Mouse (Mus musculus) erythroblast, embryonic 14.5 days (primary cell): Measurements from ENCODE around the gene 1700011L22Rik. TPM values are rescaled to one million over a fixed set of nuclear protein-coding genes. Genes with fewer than 3 reads are reported as not detected.

Experiments used
- H3K27me3 ChIP-seq: 2 replicates; pipeline ENCODE4 v1.6.1; 2012; ENCODE audit warnings: inconsistent platforms; ENCODE audit not compliant: control insufficient read depth
- H3K36me3 ChIP-seq: 2 replicates; pipeline ENCODE4 v1.6.1; 2012; ENCODE audit warnings: mild to moderate bottlenecking, inconsistent platforms; ENCODE audit not compliant: control insufficient read depth
- H3K4me1 ChIP-seq: 2 replicates; pipeline ENCODE4 v1.6.1; 2012; ENCODE audit warnings: inconsistent platforms; ENCODE audit not compliant: control insufficient read depth
- H3K4me3 ChIP-seq: replicated peaks from 2 replicates; pipeline ENCODE3; 2012; ENCODE audit warnings: moderate library complexity, mild to moderate bottlenecking, inconsistent platforms
- H3K9me3 ChIP-seq: 2 replicates; pipeline ENCODE4 v1.6.1; 2012; ENCODE audit warnings: low read length, inconsistent platforms, mixed read lengths; ENCODE audit not compliant: control insufficient read depth
- GATA1 ChIP-seq: IDR thresholded peaks from 2 replicates; pipeline ENCODE4 v1.6.1; 2012; ENCODE audit warnings: low read length, inconsistent platforms, mixed read lengths
- TAL1 ChIP-seq: IDR thresholded peaks from 3 replicates; pipeline ENCODE4 v1.6.1; 2012; ENCODE audit warnings: low read length, inconsistent platforms, mixed read lengths
- polyA plus RNA-seq: library from polyadenylated mRNA; stranded (reverse); fragments of >175 nt; gene quantifications from 2 replicates; pipeline ENCODE4 v1.2.3, GENCODE M21; 2012

1700011L22Rik gene
- polyA plus RNA-seq, 1 experiment = not detected

DNA sequence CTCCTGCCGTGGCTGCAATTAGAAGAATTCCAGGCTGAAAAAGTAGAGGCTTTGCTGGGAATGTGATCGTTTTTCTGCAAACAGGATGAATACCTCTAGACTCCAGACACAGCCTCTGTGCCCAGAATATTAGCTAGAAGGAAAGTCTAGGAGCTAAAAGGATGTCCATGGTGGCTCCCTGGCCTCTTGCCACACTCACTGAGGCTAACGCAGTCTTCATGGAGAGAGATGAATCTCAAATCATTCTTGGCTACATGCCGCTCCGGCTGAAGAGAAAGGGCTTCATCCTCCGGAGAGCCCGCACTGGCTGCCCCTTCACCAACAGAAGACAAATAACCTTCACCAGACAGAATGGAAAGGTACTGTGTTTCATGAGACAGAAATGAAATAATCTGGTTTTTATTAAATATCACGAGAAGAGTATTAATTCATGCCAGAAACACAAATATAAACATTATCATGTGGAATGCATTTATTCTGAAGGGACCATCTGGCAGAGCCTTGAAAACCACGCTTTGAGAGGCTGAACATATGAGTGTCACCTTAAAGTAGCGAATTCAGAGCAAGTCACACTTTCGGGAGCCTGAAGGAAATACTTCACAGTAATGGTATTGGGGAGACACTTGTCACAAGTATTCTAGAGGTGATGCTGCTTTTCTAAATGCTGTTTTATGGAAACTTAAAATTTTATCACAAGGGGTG is 46.8 kb downstream of the 1700011L22Rik start:
- no peaks in the 10 kb centered on the region for H3K9me3 ChIP-seq
- H3K4me1 ChIP-seq = no peaks in the 10 kb centered on the region
- no peaks in the 10 kb centered on the region for H3K27me3 ChIP-seq
- H3K4me3 ChIP-seq = no peak overlapping the region
- TF ChIP-seq TAL1 (no peak), GATA1 (no peak)
- H3K36me3 ChIP-seq = no peaks in the 10 kb centered on the region

DNA sequence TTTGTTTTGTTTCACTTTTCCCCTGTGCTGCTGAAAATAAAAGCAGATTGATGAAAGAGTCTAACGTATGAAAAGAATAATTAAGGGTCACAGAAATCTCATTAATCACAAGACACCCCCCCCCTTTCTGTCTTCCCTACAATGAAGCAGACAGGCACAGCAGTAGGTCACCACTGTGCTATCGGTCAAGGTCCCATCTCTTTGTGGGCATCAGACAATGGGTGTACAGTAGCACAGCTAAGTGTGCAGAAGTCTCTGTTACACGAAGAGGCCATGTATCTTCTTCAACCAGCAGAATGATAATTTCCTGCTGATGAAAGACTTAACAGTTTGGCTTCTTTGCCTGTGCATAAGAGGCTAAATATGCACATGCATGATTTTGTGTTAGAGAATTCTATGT is 49.7 kb downstream of the 1700011L22Rik start:
- H3K4me1 ChIP-seq = no peaks in the 10 kb centered on the region
- TF ChIP-seq TAL1 (no peak), GATA1 (no peak)
- H3K36me3 ChIP-seq = no peaks in the 10 kb centered on the region
- H3K9me3 ChIP-seq = no peaks in the 10 kb centered on the region
- H3K4me3 ChIP-seq = no peak overlapping the region
- H3K27me3 ChIP-seq = no peaks in the 10 kb centered on the region

DNA sequence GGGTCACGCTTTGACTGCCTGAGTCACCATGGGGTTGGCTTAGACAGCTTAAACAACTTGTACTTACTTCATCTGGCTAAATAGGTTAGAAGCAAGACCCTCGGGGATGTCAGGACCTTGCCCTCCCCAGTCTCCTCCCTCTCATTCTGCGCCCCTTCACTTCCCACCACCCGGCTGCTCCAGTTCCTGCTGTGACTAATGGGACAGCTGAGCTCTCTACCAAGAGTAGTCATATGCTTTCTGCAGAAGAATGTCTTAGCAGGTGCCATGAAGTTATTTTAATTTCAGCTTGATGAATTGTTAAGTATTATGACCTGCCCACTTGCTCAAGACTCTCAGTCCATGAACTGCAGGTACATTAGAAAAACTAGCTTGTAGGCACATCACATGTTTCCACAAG is 51.9 kb downstream of the 1700011L22Rik start:
- Histone ChIP-seq H3K4me1 (no peaks in the 10 kb centered on the region), H3K36me3 (no peaks in the 10 kb centered on the region), H3K27me3 (no peaks in the 10 kb centered on the region), H3K9me3 (no peaks in the 10 kb centered on the region), H3K4me3 (no peak overlapping the region)
- TF ChIP-seq GATA1 = no peak
- TF ChIP-seq TAL1 = no peak

DNA sequence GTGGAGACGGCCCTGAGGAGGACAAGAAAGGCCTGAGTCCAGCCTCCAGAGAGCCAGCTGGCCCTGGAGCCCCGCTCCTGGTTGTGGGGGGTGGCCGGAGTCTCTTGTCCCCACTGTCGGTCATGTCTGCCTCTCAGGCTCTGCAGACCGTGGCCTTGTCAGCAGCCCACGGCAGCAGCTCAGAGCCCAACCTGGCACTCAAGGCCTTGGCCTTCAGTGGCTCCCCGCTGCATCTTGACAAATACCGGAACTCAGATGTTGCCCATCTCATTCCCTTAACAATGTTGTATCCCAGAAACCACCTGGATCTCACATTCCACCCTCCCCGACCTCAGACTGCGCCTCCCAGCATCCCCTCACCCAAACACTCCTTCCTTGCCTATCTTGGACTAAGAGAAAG is 58.3 kb downstream of the 1700011L22Rik start:
- Histone ChIP-seq H3K4me3 (no peak overlapping the region), H3K27me3 (no peaks in the 10 kb centered on the region), H3K9me3 (no peaks in the 10 kb centered on the region), H3K4me1 (no peaks in the 10 kb centered on the region), H3K36me3 (peaks cover 4% of the 10 kb centered on the region; the same call in 1 of the 2 replicates)
- TF ChIP-seq TAL1 = no peak
- no peak for TF ChIP-seq GATA1

DNA sequence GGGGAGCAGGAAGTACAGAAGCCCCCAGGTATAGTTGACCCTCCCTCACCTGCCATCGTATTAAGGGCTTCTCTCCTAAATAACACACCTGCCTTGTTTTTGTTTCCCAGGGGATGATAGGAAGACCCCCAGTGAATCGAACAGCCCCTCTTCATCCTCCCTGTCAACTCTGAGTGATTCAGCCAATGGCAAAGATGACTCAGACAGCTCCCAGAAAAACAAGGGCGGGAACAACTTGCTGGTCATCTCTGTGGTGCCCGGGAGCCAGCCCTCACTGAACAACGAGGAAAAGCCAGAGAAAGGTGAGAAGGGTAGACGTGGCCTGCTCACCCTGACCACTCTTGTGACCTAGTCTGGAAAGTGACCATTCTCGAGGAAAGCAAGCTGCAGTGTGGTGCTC is 62.9 kb downstream of the 1700011L22Rik start:
- Histone ChIP-seq H3K27me3 (no peaks in the 10 kb centered on the region), H3K4me1 (no peaks in the 10 kb centered on the region), H3K9me3 (no peaks in the 10 kb centered on the region), H3K4me3 (no peak overlapping the region), H3K36me3 (peaks cover 4% of the 10 kb centered on the region; the same call in 1 of the 2 replicates)
- no peak for TF ChIP-seq GATA1
- no peak for TF ChIP-seq TAL1

DNA sequence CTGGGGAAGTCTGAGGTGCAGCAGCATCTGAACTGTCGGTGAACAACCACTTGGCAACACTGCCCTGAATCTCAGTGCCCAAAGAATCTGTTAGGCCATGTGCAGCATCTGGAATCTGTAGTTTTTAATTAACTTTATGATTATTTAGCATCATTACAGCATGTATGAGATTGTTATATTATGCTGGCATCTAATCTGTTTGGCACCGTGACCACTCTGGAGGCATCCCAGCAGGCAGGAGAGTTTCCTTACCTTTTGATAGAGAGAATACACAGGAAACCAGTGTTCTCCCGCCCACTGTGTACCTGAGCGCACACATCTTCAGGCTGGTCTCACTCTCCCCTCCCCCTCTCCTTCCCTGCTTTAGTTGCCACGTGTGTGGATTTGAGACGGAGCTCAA is 68.7 kb downstream of the 1700011L22Rik start:
- TF ChIP-seq TAL1 (no peak), GATA1 (no peak)
- H3K36me3 ChIP-seq = peaks cover 4% of the 10 kb centered on the region; the same call in 1 of the 2 replicates
- H3K9me3 ChIP-seq = no peaks in the 10 kb centered on the region
- H3K27me3 ChIP-seq = no peaks in the 10 kb centered on the region
- no peaks in the 10 kb centered on the region for H3K4me1 ChIP-seq
- no peak overlapping the region for H3K4me3 ChIP-seq

DNA sequence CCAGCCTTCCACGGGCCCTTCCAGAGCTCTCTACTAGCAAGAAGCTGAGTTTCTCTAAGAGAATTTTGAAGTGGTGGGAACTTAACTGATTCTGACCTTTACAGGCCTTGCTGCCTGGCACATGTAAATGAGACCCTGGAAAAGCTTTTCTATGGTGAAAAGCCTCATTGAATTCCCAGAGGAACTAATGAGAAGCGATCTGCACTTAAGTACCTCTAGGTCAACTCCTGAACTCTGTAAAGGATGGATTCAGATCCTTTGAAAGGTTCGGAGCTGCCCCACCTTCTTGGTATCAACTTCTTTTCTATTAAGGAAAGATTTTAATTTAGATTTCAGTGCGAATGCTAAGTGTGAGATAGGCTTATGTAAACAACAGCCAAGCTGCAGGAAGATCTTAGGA is 72.4 kb downstream of the 1700011L22Rik start:
- no peak for TF ChIP-seq TAL1
- TF ChIP-seq GATA1 = no peak
- Histone ChIP-seq H3K9me3 (no peaks in the 10 kb centered on the region), H3K4me1 (no peaks in the 10 kb centered on the region), H3K27me3 (no peaks in the 10 kb centered on the region), H3K4me3 (no peak overlapping the region), H3K36me3 (peaks cover 4% of the 10 kb centered on the region; the same call in 1 of the 2 replicates)

DNA sequence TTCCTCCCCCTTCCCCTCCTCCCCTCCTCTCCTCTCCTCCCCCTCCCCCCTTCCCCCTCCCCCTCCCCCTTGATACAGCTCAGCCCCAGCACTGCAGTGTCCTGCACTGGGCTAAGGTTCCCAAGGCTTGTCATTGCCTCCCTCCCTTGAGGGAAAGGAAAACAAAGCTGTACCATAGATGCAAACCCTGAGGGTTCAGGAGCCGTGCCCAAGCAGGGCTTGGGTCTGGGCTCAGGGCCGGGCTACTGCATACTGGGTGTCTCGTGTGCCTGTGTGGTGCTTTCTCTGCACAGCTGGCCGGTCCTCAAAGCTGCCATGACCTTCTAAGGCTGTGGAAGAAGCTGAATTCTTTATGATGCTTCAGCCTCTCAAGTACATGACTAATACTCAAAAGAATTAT is 74.8 kb downstream of the 1700011L22Rik start:
- TF ChIP-seq TAL1 (no peak), GATA1 (no peak)

DNA sequence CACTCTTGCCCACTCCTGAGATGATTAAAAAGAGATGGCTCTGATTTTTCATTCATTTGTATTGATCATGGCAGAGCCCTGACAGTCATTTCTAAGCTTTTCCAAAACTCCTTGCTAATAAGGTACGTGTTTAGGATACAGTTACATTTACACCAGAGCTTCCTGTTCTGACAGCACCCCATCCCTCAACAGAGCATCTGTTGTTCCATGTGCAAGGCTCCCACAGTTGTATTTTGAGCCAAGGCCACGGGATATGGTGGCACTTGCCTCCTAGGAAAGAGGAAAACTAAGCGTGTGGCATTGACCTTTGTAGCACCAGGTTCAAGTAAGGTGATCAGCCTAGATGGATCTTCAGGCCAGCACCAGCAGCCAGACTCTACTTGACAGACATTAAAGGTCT is 83.1 kb downstream of the 1700011L22Rik start:
- Histone ChIP-seq H3K4me3 (no peak overlapping the region), H3K27me3 (no peaks in the 10 kb centered on the region), H3K9me3 (no peaks in the 10 kb centered on the region), H3K4me1 (no peaks in the 10 kb centered on the region), H3K36me3 (no peaks in the 10 kb centered on the region; the same call in 1 of the 2 replicates)
- TF ChIP-seq GATA1 (no peak), TAL1 (no peak)

More for the DNA sequence above, 74.8 kb downstream of the 1700011L22Rik start:
- H3K4me1 ChIP-seq = no peaks in the 10 kb centered on the region
- no peaks in the 10 kb centered on the region for H3K36me3 ChIP-seq
- no peak overlapping the region for H3K4me3 ChIP-seq
- H3K9me3 ChIP-seq = no peaks in the 10 kb centered on the region
- no peaks in the 10 kb centered on the region for H3K27me3 ChIP-seq
